Mouse (Mus musculus) midbrain, embryonic 12.5 days (tissue): Measurements from ENCODE around the gene Rnf40. TPM values are rescaled to one million over a fixed set of nuclear protein-coding genes. Genes with fewer than 3 reads are reported as not detected.

Experiments used
- ATAC-seq: fragments of 200-750 bp; cut with Nextera tagmentation; 2 replicates; pipeline ENCODE4 v1.8.0; 2017; ENCODE audit warnings: low read depth, moderate TSS enrichment, moderate library complexity; ENCODE audit not compliant: low FRiP score
- H3K27ac ChIP-seq: fragments of 300-500 bp; sonication (generic); replicated peaks from 2 replicates; pipeline ENCODE4 v1.5.1; 2016; ENCODE audit warnings: mild to moderate bottlenecking
- H3K27me3 ChIP-seq: fragments of 300-500 bp; sonication (generic); 2 replicates; pipeline ENCODE4 v1.6.1; 2016; ENCODE audit warnings: mild to moderate bottlenecking
- H3K36me3 ChIP-seq: fragments of 300-500 bp; sonication (generic); 2 replicates; pipeline ENCODE4 v1.6.1; 2016
- H3K4me1 ChIP-seq: fragments of 300-500 bp; sonication (generic); 2 replicates; pipeline ENCODE4 v1.6.1; 2016
- H3K4me2 ChIP-seq: fragments of 300-500 bp; sonication (generic); replicated peaks from 2 replicates; pipeline ENCODE4 v1.6.1; 2016; ENCODE audit warnings: mild to moderate bottlenecking, moderate library complexity
- H3K4me3 ChIP-seq: fragments of 300-500 bp; sonication (generic); 2 replicates; pipeline ENCODE4 v1.5.1; 2016; ENCODE audit warnings: mild to moderate bottlenecking
- H3K9ac ChIP-seq: fragments of 300-500 bp; sonication (generic); replicated peaks from 2 replicates; pipeline ENCODE4 v1.6.1; 2016; ENCODE audit warnings: mild to moderate bottlenecking, moderate library complexity
- H3K9me3 ChIP-seq: fragments of 300-500 bp; sonication (generic); 2 replicates; pipeline ENCODE4 v1.6.1; 2016; ENCODE audit warnings: mild to moderate bottlenecking
- WGBS: fragments of 180-500 bp; shearing (Covaris S2); methylation state at CpG from one replicate; pipeline ENCODE4 v1.1.7; 2016; 5-methylcytosine and 5-hydroxymethylcytosine counted together
- polyA plus RNA-seq: library from polyadenylated mRNA; unstranded; fragments of >200 nt; fragmentation: Nextera tagmentation; extraction: Ambion mirVana; gene quantifications from 2 replicates; pipeline ENCODE4 v1.2.1, GENCODE M21; 2016

Rnf40 gene
- polyA plus RNA-seq, result 68.6 and 71.1 TPM in 2 replicates

- under 1% methylated on average over 50 of the region's 50 CpGs for WGBS
- Histone ChIP-seq H3K4me3 (peak within 1 kb of the TSS; percentile 89), H3K27me3 (no peaks in the 10 kb centered on the region), H3K36me3 (peaks cover 55% of the 10 kb centered on the region), H3K4me2 (peak within 1 kb of the TSS; percentile 83), H3K9ac (peak within 1 kb of the TSS; percentile 83), H3K9me3 (no peaks in the 10 kb centered on the region), H3K27ac (peak within 1 kb of the TSS; percentile 83), H3K4me1 (peaks cover 16% of the 10 kb centered on the region)
- ATAC-seq, result peak; percentile 98
Measured at GRCm38 (mm10) chr7:127588011-127588871, at the start of gene Rnf40, which contains the start of gene Ccdc189. TSS of gene Rnf40 (plus strand) at chr7:127588767. TSS of gene Ccdc189 (minus strand) at chr7:127588595.

DNA sequence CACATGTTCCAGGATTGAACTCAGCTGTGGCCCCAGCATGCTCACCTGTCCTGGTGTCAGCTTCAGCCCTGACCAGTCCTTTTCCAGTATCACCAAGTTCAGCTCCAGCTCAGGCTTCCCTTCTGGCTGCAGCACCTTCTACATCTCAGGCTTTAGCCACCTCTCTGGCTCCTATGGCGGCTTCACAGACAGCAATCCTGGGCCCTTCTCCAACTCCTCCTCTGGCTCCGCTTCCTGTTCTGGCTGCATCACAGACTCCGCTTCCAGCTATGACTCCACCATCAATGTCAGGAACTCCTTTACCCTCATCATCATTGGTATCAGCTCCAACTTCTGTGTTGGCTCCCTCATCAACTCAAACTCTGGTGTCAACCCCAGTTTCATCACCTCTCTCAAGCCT lies 46.9 kb upstream of the Rnf40 start:
- H3K27me3 ChIP-seq, result no peaks in the 10 kb centered on the region
- H3K4me1 ChIP-seq, result no peaks in the 10 kb centered on the region
- no peak overlapping the region for H3K4me2 ChIP-seq
- no peak for ATAC-seq
- 97% methylated on average over 3 of the region's 3 CpGs for WGBS
- H3K36me3 ChIP-seq, result peaks cover 89% of the 10 kb centered on the region
- H3K9ac ChIP-seq, result no peak overlapping the region
- no peak overlapping the region for H3K27ac ChIP-seq
- H3K9me3 ChIP-seq, result no peaks in the 10 kb centered on the region
- no peak overlapping the region for H3K4me3 ChIP-seq

DNA sequence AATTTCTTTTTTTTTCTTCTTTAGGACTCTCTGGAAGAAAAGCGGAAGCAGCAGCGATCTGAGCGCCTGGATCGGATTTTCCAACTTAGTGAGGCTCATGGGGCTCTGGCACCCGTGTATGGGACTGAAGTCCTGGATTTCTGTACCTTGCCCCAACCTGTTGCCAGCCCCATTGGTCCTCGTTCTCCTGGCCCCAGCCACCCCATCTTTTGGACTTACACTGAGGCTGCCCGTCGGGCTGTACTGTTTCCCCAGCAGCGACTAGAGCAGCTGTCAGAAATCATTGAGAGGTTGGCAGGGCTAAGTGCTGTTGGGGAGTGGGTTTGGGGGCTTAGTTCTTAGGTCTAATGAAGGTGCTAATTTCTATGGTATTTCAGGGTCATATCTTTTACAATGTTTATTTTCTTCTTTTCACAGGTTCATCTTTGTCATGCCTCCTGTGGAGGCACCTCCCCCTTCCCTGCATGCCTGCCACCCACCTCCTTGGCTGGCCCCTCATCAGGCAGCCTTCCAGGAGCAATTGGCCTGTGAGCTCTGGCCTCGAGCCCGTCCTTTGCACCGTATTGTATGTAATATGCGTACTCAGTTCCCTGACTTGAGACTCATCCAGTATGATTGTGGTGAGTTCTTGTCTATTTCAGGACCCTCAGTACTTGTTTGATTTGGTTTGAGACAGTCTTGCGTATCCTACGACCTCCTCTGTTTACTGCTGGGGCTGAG lies 39.3 kb upstream of the Rnf40 start:
- H3K4me3 ChIP-seq, result no peak overlapping the region
- H3K27me3 ChIP-seq, result no peaks in the 10 kb centered on the region
- WGBS, result 91% methylated on average over 15 of the region's 15 CpGs
- H3K36me3 ChIP-seq, result peaks cover 69% of the 10 kb centered on the region
- ATAC-seq, result no peak
- H3K9me3 ChIP-seq, result no peaks in the 10 kb centered on the region
- no peak overlapping the region for H3K9ac ChIP-seq
- H3K27ac ChIP-seq, result no peak overlapping the region
- no peaks in the 10 kb centered on the region for H3K4me1 ChIP-seq
- no peak overlapping the region for H3K4me2 ChIP-seq

DNA sequence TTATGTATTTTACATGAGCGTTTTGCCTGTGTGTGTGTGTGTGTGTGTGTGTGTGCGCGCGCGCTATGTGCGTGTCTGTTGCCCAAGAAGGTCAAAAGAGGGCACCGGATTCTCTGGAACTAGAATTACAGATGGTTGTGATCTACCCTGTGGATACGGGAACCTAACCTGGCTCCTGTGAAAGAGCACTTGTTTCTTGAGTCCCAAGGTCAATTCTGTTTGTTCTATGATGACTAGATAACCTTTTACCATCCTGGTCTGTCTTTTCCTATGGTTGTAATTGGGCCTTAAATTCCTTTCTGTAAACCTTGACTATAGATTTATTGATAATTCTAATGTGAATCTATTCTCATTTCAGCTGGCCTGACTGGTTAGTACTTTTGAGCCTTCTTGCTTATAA lies 37.0 kb upstream of the Rnf40 start:
- H3K9ac ChIP-seq, result no peak overlapping the region
- peaks cover 75% of the 10 kb centered on the region for H3K36me3 ChIP-seq
- no peak overlapping the region for H3K4me2 ChIP-seq
- no peak overlapping the region for H3K27ac ChIP-seq
- 97% methylated on average over 8 of the region's 8 CpGs for WGBS
- ATAC-seq, result no peak
- no peaks in the 10 kb centered on the region for H3K27me3 ChIP-seq
- no peak overlapping the region for H3K4me3 ChIP-seq
- no peaks in the 10 kb centered on the region for H3K9me3 ChIP-seq
- no peaks in the 10 kb centered on the region for H3K4me1 ChIP-seq

GRCm38 (mm10) chr7:127560580-127560979 lies 28.0 kb upstream of the Rnf40 start:
- H3K9ac ChIP-seq, result no peak overlapping the region
- H3K9me3 ChIP-seq, result no peaks in the 10 kb centered on the region
- H3K4me3 ChIP-seq, result no peak overlapping the region
- no peak for ATAC-seq
- no peak overlapping the region for H3K4me2 ChIP-seq
- no peak overlapping the region for H3K27ac ChIP-seq
- H3K4me1 ChIP-seq, result no peaks in the 10 kb centered on the region
- H3K27me3 ChIP-seq, result no peaks in the 10 kb centered on the region
- 96% methylated on average over 11 of the region's 11 CpGs for WGBS
- H3K36me3 ChIP-seq, result peaks cover 89% of the 10 kb centered on the region

GRCm38 (mm10) chr7:127561340-127561858 lies 27.2 kb upstream of the Rnf40 start, which contains the start of gene Tmem265:
TSS of gene Tmem265 (plus strand) at chr7:127561390.
- no peak within 1 kb of the TSS for H3K27ac ChIP-seq
- no peak within 1 kb of the TSS for H3K9ac ChIP-seq
- 90% methylated on average over 5 of the region's 5 CpGs for WGBS
- peaks cover 88% of the 10 kb centered on the region for H3K36me3 ChIP-seq
- H3K9me3 ChIP-seq, result no peaks in the 10 kb centered on the region
- ATAC-seq, result no peak
- no peak within 1 kb of the TSS for H3K4me2 ChIP-seq
- H3K4me3 ChIP-seq, result no peak within 1 kb of the TSS
- no peaks in the 10 kb centered on the region for H3K4me1 ChIP-seq
- H3K27me3 ChIP-seq, result no peaks in the 10 kb centered on the region

GRCm38 (mm10) chr7:127564381-127565150 lies 24.0 kb upstream of the Rnf40 start:
- WGBS, result 75% methylated on average over 6 of the region's 6 CpGs
- Histone ChIP-seq H3K36me3 (peaks cover 69% of the 10 kb centered on the region), H3K27me3 (no peaks in the 10 kb centered on the region), H3K4me3 (no peak overlapping the region), H3K9me3 (no peaks in the 10 kb centered on the region), H3K4me1 (no peaks in the 10 kb centered on the region), H3K27ac (no peak overlapping the region), H3K9ac (no peak overlapping the region), H3K4me2 (no peak overlapping the region)
- ATAC-seq, result no peak

DNA sequence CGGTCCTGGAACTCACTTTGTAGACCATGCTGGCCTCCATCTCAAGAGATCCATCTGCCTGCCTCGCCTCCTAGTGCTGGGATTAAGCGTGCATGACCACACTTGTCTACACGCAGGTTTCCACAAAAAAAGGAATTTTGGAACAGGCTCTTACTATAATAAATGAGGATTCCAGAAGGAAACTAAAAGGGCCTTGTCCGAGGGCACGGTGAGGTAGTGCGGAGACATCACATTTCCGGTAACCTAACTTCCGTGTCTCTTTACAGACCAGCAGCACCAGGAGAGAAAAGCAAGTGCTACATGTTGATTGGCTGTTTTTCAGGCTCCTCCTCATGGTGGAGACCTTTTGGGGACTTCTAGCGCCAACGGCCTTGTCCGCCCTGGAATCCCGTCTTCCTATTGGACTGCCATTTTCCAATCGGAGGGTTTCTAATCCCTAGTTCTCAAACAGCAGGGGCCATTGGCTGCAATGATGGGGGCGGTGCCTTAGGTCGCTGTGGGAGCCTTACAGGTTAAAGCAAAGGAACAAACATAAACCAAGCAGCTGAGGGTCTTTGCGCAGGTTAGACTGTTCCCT lies 15.6 kb upstream of the Rnf40 start, which contains the start of gene Phkg2:
TSS of gene Phkg2 (plus strand) at position 446 of the 577 bp plus-strand sequence.
- ATAC-seq, result peak; percentile 98
- Histone ChIP-seq H3K27ac (peak within 1 kb of the TSS; percentile 69), H3K27me3 (no peaks in the 10 kb centered on the region), H3K4me2 (peak within 1 kb of the TSS; percentile 87), H3K9ac (peak within 1 kb of the TSS; percentile 85), H3K9me3 (no peaks in the 10 kb centered on the region), H3K4me3 (peak within 1 kb of the TSS; percentile 64), H3K4me1 (peaks cover 21% of the 10 kb centered on the region), H3K36me3 (peaks cover 13% of the 10 kb centered on the region)
- under 1% methylated on average over 16 of the region's 17 CpGs for WGBS

GRCm38 (mm10) chr7:127573503-127574008 lies 15.0 kb upstream of the Rnf40 start:
- peak overlapping the region; percentile 64 for H3K4me3 ChIP-seq
- H3K36me3 ChIP-seq, result peaks cover 16% of the 10 kb centered on the region
- H3K27me3 ChIP-seq, result no peaks in the 10 kb centered on the region
- ATAC-seq, result peak; percentile 5; the same call in 1 of the 2 replicates
- H3K4me2 ChIP-seq, result peak overlapping the region; percentile 87
- no peaks in the 10 kb centered on the region for H3K9me3 ChIP-seq
- H3K27ac ChIP-seq, result peak overlapping the region; percentile 69
- peak overlapping the region; percentile 85 for H3K9ac ChIP-seq
- WGBS, result 1% methylated on average over 18 of the region's 28 CpGs
- H3K4me1 ChIP-seq, result peaks cover 21% of the 10 kb centered on the region

GRCm38 (mm10) chr7:127574115-127574514 lies 14.5 kb upstream of the Rnf40 start:
- ATAC-seq, result no peak
- Histone ChIP-seq H3K9me3 (no peaks in the 10 kb centered on the region), H3K4me1 (peaks cover 21% of the 10 kb centered on the region), H3K27me3 (no peaks in the 10 kb centered on the region), H3K4me3 (peak overlapping the region; percentile 64), H3K36me3 (peaks cover 20% of the 10 kb centered on the region), H3K9ac (peak overlapping the region; percentile 85), H3K4me2 (peak overlapping the region; percentile 87), H3K27ac (no peak overlapping the region)
- WGBS, result 24% methylated on average over 7 of the region's 7 CpGs

GRCm38 (mm10) chr7:127583260-127583659 lies 5.3 kb upstream of the Rnf40 start:
- WGBS, result 97% methylated on average over 6 of the region's 6 CpGs
- Histone ChIP-seq H3K4me1 (peaks cover 9% of the 10 kb centered on the region), H3K9ac (no peak overlapping the region), H3K36me3 (peaks cover 67% of the 10 kb centered on the region), H3K27ac (no peak overlapping the region), H3K9me3 (no peaks in the 10 kb centered on the region), H3K27me3 (no peaks in the 10 kb centered on the region), H3K4me2 (no peak overlapping the region), H3K4me3 (no peak overlapping the region)
- ATAC-seq, result no peak
